9 mouse cellular contexts compared by ENCODE assay signal in genomic region chr2:104422230-104422629, GRCm38 (mm10). TPM values are rescaled to one million over a fixed set of nuclear protein-coding genes. Genes with fewer than 3 reads are reported as not detected.
DNase-seq lines count a peak whose midpoint lies in the region; ATAC-seq lines count a peak whose summit lies in the region.
"Had no signal": no experiment of that assay in that cellular context is flagged by ENCODE, and none has a peak within 500 bp of the region (broad histone marks: within the 10 kb centered on the region; RNA-seq: fewer than 3 reads in every experiment).

No protein-coding gene starts in this region.

- peak; percentile 41 for DNase-seq in kidney, postnatal 14 days
- DNase-seq in kidney, postnatal 10 days = no peak
- DNase-seq in NIH3T3 (ENCODE audit: low read depth) = peak; percentile 77
- no peak for DNase-seq in T-cell, adult 2 months (ENCODE audit: low spot score)
- DNase-seq in right cerebral cortex, postnatal 10 days (ENCODE audit: low spot score in 2 of 2) = no peak

- H3K27me3 ChIP-seq in forebrain, embryonic 12.5 days = no peaks in the 10 kb centered on the region
- H3K27me3 ChIP-seq in midbrain, embryonic 12.5 days = no peaks in the 10 kb centered on the region
- H3K27me3 ChIP-seq: embryonic facial prominence, embryonic 13.5 days had no signal

- WGBS in forebrain, embryonic 12.5 days = 4% methylated on average over 1 of the region's 1 CpGs
- WGBS in midbrain, embryonic 12.5 days = 4% methylated on average over 1 of the region's 1 CpGs

- no peaks in the 10 kb centered on the region for H3K36me3 ChIP-seq in forebrain, embryonic 12.5 days (replicated peaks)
- H3K36me3 ChIP-seq in midbrain, embryonic 12.5 days = no peaks in the 10 kb centered on the region

- H3K9ac ChIP-seq in forebrain, embryonic 12.5 days = no peak overlapping the region
- H3K9ac ChIP-seq in midbrain, embryonic 12.5 days (replicated peaks) = no peak overlapping the region
- H3K9ac ChIP-seq: embryonic facial prominence, embryonic 13.5 days had no signal

- no peak overlapping the region for H3K27ac ChIP-seq in forebrain, embryonic 12.5 days
- H3K27ac ChIP-seq in midbrain, embryonic 12.5 days (replicated peaks) = no peak overlapping the region
- H3K27ac ChIP-seq: embryonic facial prominence, embryonic 13.5 days; macrophage had no signal

- no peak overlapping the region for H3K4me2 ChIP-seq in forebrain, embryonic 12.5 days
- H3K4me2 ChIP-seq in midbrain, embryonic 12.5 days (replicated peaks) = no peak overlapping the region
- H3K4me2 ChIP-seq: embryonic facial prominence, embryonic 13.5 days had no signal

- no peaks in the 10 kb centered on the region for H3K9me3 ChIP-seq in forebrain, embryonic 12.5 days
- H3K9me3 ChIP-seq in midbrain, embryonic 12.5 days = no peaks in the 10 kb centered on the region
- H3K9me3 ChIP-seq: embryonic facial prominence, embryonic 13.5 days had no signal

- H3K4me1 ChIP-seq in forebrain, embryonic 12.5 days = no peaks in the 10 kb centered on the region
- H3K4me1 ChIP-seq in midbrain, embryonic 12.5 days = no peaks in the 10 kb centered on the region
- H3K4me1 ChIP-seq: embryonic facial prominence, embryonic 13.5 days had no signal

- peak; percentile 27; the same call in 1 of the 2 replicates for ATAC-seq in forebrain, embryonic 12.5 days (ENCODE audit: low FRiP score)
- peak; percentile 47; the same call in 1 of the 2 replicates for ATAC-seq in midbrain, embryonic 12.5 days (ENCODE audit: low FRiP score, low read depth)

- H3K4me3 ChIP-seq in forebrain, embryonic 12.5 days (replicated peaks) = no peak overlapping the region
- H3K4me3 ChIP-seq in midbrain, embryonic 12.5 days = no peak overlapping the region
- H3K4me3 ChIP-seq: embryonic facial prominence, embryonic 13.5 days had no signal

RNA-seq across cellular contexts. Expression of gene D430041D05Rik, which starts 11.4 kb away (rescaled TPM):
- 4.2 and 4.5 TPM in 2 replicates for polyA plus RNA-seq in forebrain, embryonic 12.5 days (2016; fragmentation: Nextera tagmentation; extraction: Ambion mirVana)
- polyA plus RNA-seq in midbrain, embryonic 12.5 days (2016; fragmentation: Nextera tagmentation; extraction: Ambion mirVana) = 3.2 TPM in 2 replicates
- polyA plus RNA-seq: macrophage had no signal

Comparison
In these comparisons a context has a peak if more than half of its experiments do, and no peak if none do; other contexts are left out.
1. DNase-seq: peak in kidney, postnatal 14 days (single experiment) and NIH3T3 (single experiment); none in kidney, postnatal 10 days (single experiment), T-cell, adult 2 months (single experiment) and right cerebral cortex, postnatal 10 days (0 of 2).